Mouse (Mus musculus): ENCODE data around the gene Map4k4. TPM values are rescaled to one million over a fixed set of nuclear protein-coding genes. Genes with fewer than 3 reads are reported as not detected.

The Map4k4 gene
- 40.3 TPM for polyA plus RNA-seq (2014; fragmentation: Illumina TruSeq; extraction: RNeasy Lipid Tissue Mini Kit (QIAGEN cat#74804); ENCODE audit: low read depth, low replicate concordance)

GRCm38 (mm10) chr1:39900181-39901005 is at the start of gene Map4k4:
TSS of gene Map4k4 (plus strand) at chr1:39900913.

DNA sequence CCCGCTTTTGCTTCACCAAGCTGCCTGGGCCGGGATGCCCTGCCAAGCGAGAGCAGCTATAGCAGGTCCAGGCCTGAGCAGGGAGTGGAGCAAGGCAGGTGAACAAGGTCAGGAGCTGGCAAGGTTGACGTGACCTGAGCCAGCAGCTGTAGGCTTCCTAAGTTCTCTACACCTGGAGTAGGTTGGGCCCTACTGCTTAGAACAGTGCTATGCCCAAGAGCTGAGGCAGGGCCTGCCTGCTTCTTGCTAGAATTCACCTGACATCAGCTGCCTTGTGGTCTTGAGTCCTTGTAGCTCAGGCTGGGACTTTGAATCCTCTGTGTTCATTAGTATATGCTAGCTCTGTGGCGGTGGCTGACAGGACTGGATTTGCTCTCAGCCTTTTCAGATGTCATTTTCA is 173.1 kb downstream of the Map4k4 start, which contains the start of gene Il1r2:
TSS of gene Il1r2 (plus strand) at position 301 of the 400 bp plus-strand sequence.

Other genes starting within 250 kb of the Map4k4 start
- gene Creg2, start 249.4 kb upstream of the Map4k4 start, polyA plus RNA-seq (2014; fragmentation: Illumina TruSeq; extraction: RNeasy Lipid Tissue Mini Kit (QIAGEN cat#74804); ENCODE audit: low read depth, low replicate concordance), result 0.35 TPM
- gene Rfx8, start 179.9 kb upstream of the Map4k4 start, polyA plus RNA-seq (2014; fragmentation: Illumina TruSeq; extraction: RNeasy Lipid Tissue Mini Kit (QIAGEN cat#74804); ENCODE audit: low read depth, low replicate concordance), result 53.2 TPM
- gene Gm3646, start 95.6 kb upstream of the Map4k4 start, polyA plus RNA-seq (2014; fragmentation: Illumina TruSeq; extraction: RNeasy Lipid Tissue Mini Kit (QIAGEN cat#74804); ENCODE audit: low read depth, low replicate concordance), result not detected
- gene Il1r2, start 173.2 kb downstream of the Map4k4 start, polyA plus RNA-seq (2014; fragmentation: Illumina TruSeq; extraction: RNeasy Lipid Tissue Mini Kit (QIAGEN cat#74804); ENCODE audit: low read depth, low replicate concordance), result 0.28 TPM

All from testis, adult 10 weeks (tissue).